Comparison of ENCODE assay signal across 10 mouse cellular contexts in the genomic region with DNA sequence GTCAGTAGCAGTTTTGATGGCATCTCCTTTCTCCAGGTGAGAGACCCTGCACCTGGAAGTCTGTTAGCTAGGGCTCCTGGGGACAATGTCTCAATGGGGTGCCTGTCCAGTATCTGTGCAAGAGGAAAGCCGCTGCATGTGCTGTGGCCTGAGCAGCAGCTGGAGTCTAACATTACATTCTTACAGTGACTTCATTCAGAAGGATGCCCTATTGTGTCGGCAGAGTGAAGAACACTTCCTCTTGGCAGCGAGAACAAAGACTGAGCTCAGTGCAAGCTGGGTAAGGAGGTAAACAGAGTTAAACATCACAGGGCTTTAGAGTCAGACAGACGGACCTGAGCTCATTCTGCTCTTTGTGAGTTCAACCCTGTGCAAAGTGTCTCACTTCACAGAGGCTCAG.
DNase-seq lines count a peak whose midpoint lies in the region; ATAC-seq and TF ChIP-seq lines count a peak whose summit lies in the region.
"Had no signal": no experiment of that assay in that cellular context is flagged by ENCODE, and none has a peak within 500 bp of the region (broad histone marks: within the 10 kb centered on the region; RNA-seq: fewer than 3 reads in every experiment).

No protein-coding gene starts in this region.

- H3K27ac ChIP-seq in kidney, embryonic 16.5 days (ENCODE audit: low read length): 0 out of 2 replicates have a peak overlapping the region, but pooled peaks have one; percentile 19
- H3K27ac ChIP-seq in kidney, adult 2 months (ENCODE audit: insufficient read depth, low read depth, low read length): no peak overlapping the region
- no peak overlapping the region for H3K27ac ChIP-seq in embryonic facial prominence, embryonic 11.5 days (replicated peaks; ENCODE audit: low read depth, low read length)
- no peak overlapping the region for H3K27ac ChIP-seq in hindbrain, embryonic 14.5 days
- H3K27ac ChIP-seq in midbrain, embryonic 12.5 days (replicated peaks): no peak overlapping the region

- H3K9ac ChIP-seq in kidney, embryonic 16.5 days (replicated peaks; ENCODE audit: low read length): no peak overlapping the region
- no peak overlapping the region for H3K9ac ChIP-seq in embryonic facial prominence, embryonic 11.5 days (replicated peaks; ENCODE audit: low read length)
- H3K9ac ChIP-seq in hindbrain, embryonic 14.5 days: 0 out of 2 replicates have a peak overlapping the region, but pooled peaks have one; percentile 20
- no peak overlapping the region for H3K9ac ChIP-seq in midbrain, embryonic 12.5 days (replicated peaks)

- peaks cover 34% of the 10 kb centered on the region for H3K4me1 ChIP-seq in kidney, embryonic 16.5 days (ENCODE audit: insufficient read depth, low read length)
- H3K4me1 ChIP-seq in kidney, adult 2 months (ENCODE audit: control insufficient read depth, insufficient read depth, low read length): no peaks in the 10 kb centered on the region
- peaks cover 2% of the 10 kb centered on the region; the same call in 1 of the 2 replicates for H3K4me1 ChIP-seq in embryonic facial prominence, embryonic 11.5 days (ENCODE audit: control insufficient read depth, insufficient read depth, low read length)
- H3K4me1 ChIP-seq in hindbrain, embryonic 14.5 days (replicated peaks; ENCODE audit: control insufficient read depth, insufficient read depth, low read length): no peaks in the 10 kb centered on the region; the same call in 1 of the 2 replicates
- H3K4me1 ChIP-seq in midbrain, embryonic 12.5 days: peaks cover 15% of the 10 kb centered on the region; the same call in 1 of the 2 replicates

- DNase-seq in kidney, adult 2 months: no peak
- peak; percentile 21 for DNase-seq in embryonic facial prominence, embryonic 11.5 days (ENCODE audit: low spot score)
- no peak for DNase-seq in hindbrain, embryonic 14.5 days (ENCODE audit: low spot score)
- DNase-seq in cerebellum, adult 18-20 months: no peak
- no peak for DNase-seq in cerebellum, adult 9-10 months
- DNase-seq: adrenal gland, postnatal 14 days; kidney, adult 11 months had no signal

- no peak overlapping the region for H3K4me3 ChIP-seq in kidney, embryonic 16.5 days (ENCODE audit: low read length)
- no peak overlapping the region for H3K4me3 ChIP-seq in kidney, adult 2 months (ENCODE audit: insufficient read depth, low read depth, low read length)
- H3K4me3 ChIP-seq in embryonic facial prominence, embryonic 11.5 days (ENCODE audit: low read depth, low read length): no peak overlapping the region
- no peak overlapping the region for H3K4me3 ChIP-seq in hindbrain, embryonic 14.5 days (replicated peaks; ENCODE audit: low read length)
- no peak overlapping the region for H3K4me3 ChIP-seq in midbrain, embryonic 12.5 days

- H3K36me3 ChIP-seq in kidney, embryonic 16.5 days (ENCODE audit: insufficient read depth, low read length): no peaks in the 10 kb centered on the region
- no peaks in the 10 kb centered on the region for H3K36me3 ChIP-seq in kidney, adult 2 months (ENCODE audit: control insufficient read depth, insufficient read depth, low read length)
- no peaks in the 10 kb centered on the region for H3K36me3 ChIP-seq in embryonic facial prominence, embryonic 11.5 days (replicated peaks; ENCODE audit: control insufficient read depth, insufficient read depth, low read depth, low read length)
- H3K36me3 ChIP-seq in hindbrain, embryonic 14.5 days (replicated peaks; ENCODE audit: control insufficient read depth, insufficient read depth): no peaks in the 10 kb centered on the region
- no peaks in the 10 kb centered on the region for H3K36me3 ChIP-seq in midbrain, embryonic 12.5 days

- 21% methylated on average over 4 of the region's 4 CpGs for WGBS in kidney, embryonic 16.5 days
- WGBS in kidney, adult 2 months: 59% methylated on average over 4 of the region's 4 CpGs
- 18% methylated on average over 4 of the region's 4 CpGs for WGBS in embryonic facial prominence, embryonic 11.5 days
- WGBS in hindbrain, embryonic 14.5 days: 3% methylated on average over 4 of the region's 4 CpGs
- WGBS in midbrain, embryonic 12.5 days: 5% methylated on average over 4 of the region's 4 CpGs

- TF ChIP-seq POLR2A in kidney, adult 2 months (IDR thresholded peaks at IDR 0.05; ENCODE audit: low read depth, low read length): no peak

- H3K9me3 ChIP-seq in kidney, embryonic 16.5 days (ENCODE audit: low read length): no peaks in the 10 kb centered on the region
- no peaks in the 10 kb centered on the region for H3K9me3 ChIP-seq in embryonic facial prominence, embryonic 11.5 days (replicated peaks; ENCODE audit: control insufficient read depth, low read length)
- H3K9me3 ChIP-seq in hindbrain, embryonic 14.5 days (ENCODE audit: control insufficient read depth, low read length): no peaks in the 10 kb centered on the region
- H3K9me3 ChIP-seq in midbrain, embryonic 12.5 days: no peaks in the 10 kb centered on the region

- H3K27me3 ChIP-seq in kidney, embryonic 16.5 days (ENCODE audit: insufficient read depth, low read length): no peaks in the 10 kb centered on the region
- H3K27me3 ChIP-seq in kidney, adult 2 months (replicated peaks; ENCODE audit: control insufficient read depth, insufficient read depth, low read length): no peaks in the 10 kb centered on the region
- no peaks in the 10 kb centered on the region for H3K27me3 ChIP-seq in embryonic facial prominence, embryonic 11.5 days (ENCODE audit: control insufficient read depth, insufficient read depth, low read length)
- no peaks in the 10 kb centered on the region for H3K27me3 ChIP-seq in hindbrain, embryonic 14.5 days (ENCODE audit: control insufficient read depth, insufficient read depth, low read length)
- H3K27me3 ChIP-seq in midbrain, embryonic 12.5 days: no peaks in the 10 kb centered on the region

- no peak overlapping the region for H3K4me2 ChIP-seq in kidney, embryonic 16.5 days (replicated peaks; ENCODE audit: low read depth, low read length)
- no peak overlapping the region for H3K4me2 ChIP-seq in embryonic facial prominence, embryonic 11.5 days (ENCODE audit: low read depth, low read length)
- H3K4me2 ChIP-seq in hindbrain, embryonic 14.5 days (replicated peaks): peak overlapping the region; percentile 16; the same call in 1 of the 2 replicates
- no peak overlapping the region for H3K4me2 ChIP-seq in midbrain, embryonic 12.5 days (replicated peaks)

- TF ChIP-seq CTCF in kidney, adult 2 months (conservative IDR thresholded peaks at IDR 0.05; ENCODE audit: insufficient read depth, insufficient read length, low read depth, low read length): no peak

- ATAC-seq in kidney, embryonic 16.5 days (ENCODE audit: low FRiP score, low TSS enrichment): no peak; the same call in 1 of the 2 replicates
- peak; percentile 40; the same call in 1 of the 2 replicates for ATAC-seq in embryonic facial prominence, embryonic 11.5 days (replicated peaks; ENCODE audit: insufficient number of reproducible peaks, low FRiP score, low TSS enrichment, low read depth)
- no peak for ATAC-seq in hindbrain, embryonic 14.5 days (ENCODE audit: low FRiP score)
- peak; percentile 52; the same call in 1 of the 2 replicates for ATAC-seq in midbrain, embryonic 12.5 days (ENCODE audit: low FRiP score, low read depth)
- ATAC-seq in monocyte, adult 5-6 weeks (replicated peaks; ENCODE audit: insufficient number of reproducible peaks, low FRiP score, low TSS enrichment, poor library complexity, severe bottlenecking): no peak

Comparison
In these comparisons a context has a peak if more than half of its experiments do, and no peak if none do; other contexts are left out.
1. ATAC-seq: peak in embryonic facial prominence, embryonic 11.5 days (single experiment) and midbrain, embryonic 12.5 days (single experiment); none in kidney, embryonic 16.5 days (single experiment), hindbrain, embryonic 14.5 days (single experiment) and monocyte, adult 5-6 weeks (single experiment).